Mouse (Mus musculus): ENCODE data around the gene Kdm7a. TPM values are rescaled to one million over a fixed set of nuclear protein-coding genes. Genes with fewer than 3 reads are reported as not detected.

Kdm7a gene
- polyA plus RNA-seq, 1 experiment from 2014 or later = 5.2 TPM

- WGBS (ENCODE audit: insufficient replicate concordance) = 88% methylated on average over 5 of the region's 5 CpGs
- Histone ChIP-seq H3K4me1 (ENCODE audit: control insufficient read depth, insufficient read depth, low read length) (no peaks in the 10 kb centered on the region), H3K4me3 (ENCODE audit: low read depth, low read length) (no peak overlapping the region), H3K4me2 (no peak overlapping the region), H3K36me3 (ENCODE audit: control insufficient read depth, insufficient read depth, low read length) (no peaks in the 10 kb centered on the region), H3K27ac (ENCODE audit: low read depth, low read length) (no peak overlapping the region), H3K27me3 (ENCODE audit: control insufficient read depth, insufficient read depth, low read length) (no peaks in the 10 kb centered on the region), H3K9me3 (replicated peaks; ENCODE audit: control insufficient read depth, low read length) (no peaks in the 10 kb centered on the region), H3K9ac (ENCODE audit: low read depth, low read length) (no peak overlapping the region)
- no peak for ATAC-seq (replicated peaks; ENCODE audit: insufficient number of reproducible peaks, low FRiP score, low TSS enrichment)
These were observed 13.6 kb downstream of the Kdm7a start for GRCm38 (mm10) chr6:39193006-39193405.

GRCm38 (mm10) chr6:39191518-39191917 is 15.1 kb downstream of the Kdm7a start:
- H3K4me3 ChIP-seq (ENCODE audit: low read depth, low read length) = no peak overlapping the region
- H3K9ac ChIP-seq (ENCODE audit: low read depth, low read length) = no peak overlapping the region
- H3K27me3 ChIP-seq (ENCODE audit: control insufficient read depth, insufficient read depth, low read length) = no peaks in the 10 kb centered on the region
- H3K9me3 ChIP-seq (replicated peaks; ENCODE audit: control insufficient read depth, low read length) = no peaks in the 10 kb centered on the region
- WGBS (ENCODE audit: insufficient replicate concordance) = 61% methylated on average over 2 of the region's 2 CpGs
- H3K36me3 ChIP-seq (ENCODE audit: control insufficient read depth, insufficient read depth, low read length) = no peaks in the 10 kb centered on the region
- no peak for ATAC-seq (replicated peaks; ENCODE audit: insufficient number of reproducible peaks, low FRiP score, low TSS enrichment)
- no peaks in the 10 kb centered on the region for H3K4me1 ChIP-seq (ENCODE audit: control insufficient read depth, insufficient read depth, low read length)
- H3K27ac ChIP-seq (ENCODE audit: low read depth, low read length) = no peak overlapping the region
- no peak overlapping the region for H3K4me2 ChIP-seq

GRCm38 (mm10) chr6:39187227-39187626 is 19.4 kb downstream of the Kdm7a start:
- no peak for ATAC-seq (replicated peaks; ENCODE audit: insufficient number of reproducible peaks, low FRiP score, low TSS enrichment)
- Histone ChIP-seq H3K4me3 (ENCODE audit: low read depth, low read length) (no peak overlapping the region), H3K36me3 (ENCODE audit: control insufficient read depth, insufficient read depth, low read length) (no peaks in the 10 kb centered on the region), H3K9ac (ENCODE audit: low read depth, low read length) (no peak overlapping the region), H3K4me1 (ENCODE audit: control insufficient read depth, insufficient read depth, low read length) (peaks cover 7% of the 10 kb centered on the region; the same call in 1 of the 2 replicates), H3K27me3 (ENCODE audit: control insufficient read depth, insufficient read depth, low read length) (no peaks in the 10 kb centered on the region), H3K27ac (ENCODE audit: low read depth, low read length) (no peak overlapping the region), H3K4me2 (no peak overlapping the region), H3K9me3 (replicated peaks; ENCODE audit: control insufficient read depth, low read length) (0 out of 2 replicates have a peak, but pooled peaks cover 2% of the 10 kb centered on the region)
- 22% methylated on average over 2 of the region's 2 CpGs for WGBS (ENCODE audit: insufficient replicate concordance)

- no peak overlapping the region for H3K4me2 ChIP-seq
- H3K4me3 ChIP-seq (ENCODE audit: low read depth, low read length) = no peak overlapping the region
- WGBS (ENCODE audit: insufficient replicate concordance) = 73% methylated on average over 1 of the region's 1 CpGs
- no peaks in the 10 kb centered on the region for H3K27me3 ChIP-seq (ENCODE audit: control insufficient read depth, insufficient read depth, low read length)
- no peak overlapping the region for H3K27ac ChIP-seq (ENCODE audit: low read depth, low read length)
- no peak for ATAC-seq (replicated peaks; ENCODE audit: insufficient number of reproducible peaks, low FRiP score, low TSS enrichment)
- no peak overlapping the region for H3K9ac ChIP-seq (ENCODE audit: low read depth, low read length)
- no peaks in the 10 kb centered on the region for H3K36me3 ChIP-seq (ENCODE audit: control insufficient read depth, insufficient read depth, low read length)
- H3K4me1 ChIP-seq (ENCODE audit: control insufficient read depth, insufficient read depth, low read length) = no peaks in the 10 kb centered on the region
- no peaks in the 10 kb centered on the region for H3K9me3 ChIP-seq (replicated peaks; ENCODE audit: control insufficient read depth, low read length)
These were observed 37.5 kb downstream of the Kdm7a start for GRCm38 (mm10) chr6:39169089-39169488.

- no peak for ATAC-seq (replicated peaks; ENCODE audit: insufficient number of reproducible peaks, low FRiP score, low TSS enrichment)
- WGBS (ENCODE audit: insufficient replicate concordance) = 93% methylated on average over 1 of the region's 1 CpGs
- H3K36me3 ChIP-seq (ENCODE audit: control insufficient read depth, insufficient read depth, low read length) = no peaks in the 10 kb centered on the region
These were observed 41.7 kb downstream of the Kdm7a start for GRCm38 (mm10) chr6:39164891-39165290.

GRCm38 (mm10) chr6:39161975-39162374 is 44.6 kb downstream of the Kdm7a start:
- Histone ChIP-seq H3K36me3 (ENCODE audit: control insufficient read depth, insufficient read depth, low read length) (no peaks in the 10 kb centered on the region), H3K4me3 (ENCODE audit: low read depth, low read length) (no peak overlapping the region), H3K27ac (ENCODE audit: low read depth, low read length) (no peak overlapping the region), H3K4me1 (ENCODE audit: control insufficient read depth, insufficient read depth, low read length) (no peaks in the 10 kb centered on the region), H3K9me3 (replicated peaks; ENCODE audit: control insufficient read depth, low read length) (no peaks in the 10 kb centered on the region), H3K27me3 (ENCODE audit: control insufficient read depth, insufficient read depth, low read length) (no peaks in the 10 kb centered on the region), H3K4me2 (no peak overlapping the region), H3K9ac (ENCODE audit: low read depth, low read length) (no peak overlapping the region)
- WGBS (ENCODE audit: insufficient replicate concordance) = 86% methylated on average over 6 of the region's 6 CpGs
- ATAC-seq (replicated peaks; ENCODE audit: insufficient number of reproducible peaks, low FRiP score, low TSS enrichment) = no peak

More at GRCm38 (mm10) chr6:39164891-39165290, 41.7 kb downstream of the Kdm7a start:
- no peak overlapping the region for H3K4me2 ChIP-seq
- H3K27ac ChIP-seq (ENCODE audit: low read depth, low read length) = no peak overlapping the region
- no peaks in the 10 kb centered on the region for H3K9me3 ChIP-seq (replicated peaks; ENCODE audit: control insufficient read depth, low read length)
- H3K9ac ChIP-seq (ENCODE audit: low read depth, low read length) = no peak overlapping the region
- H3K4me1 ChIP-seq (ENCODE audit: control insufficient read depth, insufficient read depth, low read length) = no peaks in the 10 kb centered on the region
- no peaks in the 10 kb centered on the region for H3K27me3 ChIP-seq (ENCODE audit: control insufficient read depth, insufficient read depth, low read length)
- no peak overlapping the region for H3K4me3 ChIP-seq (ENCODE audit: low read depth, low read length)

- peaks cover 28% of the 10 kb centered on the region for H3K36me3 ChIP-seq (ENCODE audit: control insufficient read depth, insufficient read depth, low read length)
- WGBS (ENCODE audit: insufficient replicate concordance) = 63% methylated on average over 6 of the region's 6 CpGs
- no peak overlapping the region for H3K9ac ChIP-seq (ENCODE audit: low read depth, low read length)
- H3K4me1 ChIP-seq (ENCODE audit: control insufficient read depth, insufficient read depth, low read length) = no peaks in the 10 kb centered on the region
- no peak overlapping the region for H3K4me2 ChIP-seq
- no peaks in the 10 kb centered on the region for H3K9me3 ChIP-seq (replicated peaks; ENCODE audit: control insufficient read depth, low read length)
- H3K27me3 ChIP-seq (ENCODE audit: control insufficient read depth, insufficient read depth, low read length) = no peaks in the 10 kb centered on the region
- no peak for ATAC-seq (replicated peaks; ENCODE audit: insufficient number of reproducible peaks, low FRiP score, low TSS enrichment)
- no peak overlapping the region for H3K27ac ChIP-seq (ENCODE audit: low read depth, low read length)
- H3K4me3 ChIP-seq (ENCODE audit: low read depth, low read length) = no peak overlapping the region
These were observed 60.5 kb downstream of the Kdm7a start for GRCm38 (mm10) chr6:39146041-39146440.

- Histone ChIP-seq H3K36me3 (ENCODE audit: control insufficient read depth, insufficient read depth, low read length) (0 out of 2 replicates have a peak, but pooled peaks cover 4% of the 10 kb centered on the region), H3K27me3 (ENCODE audit: control insufficient read depth, insufficient read depth, low read length) (no peaks in the 10 kb centered on the region), H3K4me2 (no peak overlapping the region), H3K4me1 (ENCODE audit: control insufficient read depth, insufficient read depth, low read length) (no peaks in the 10 kb centered on the region), H3K9me3 (replicated peaks; ENCODE audit: control insufficient read depth, low read length) (no peaks in the 10 kb centered on the region), H3K9ac (ENCODE audit: low read depth, low read length) (no peak overlapping the region), H3K27ac (ENCODE audit: low read depth, low read length) (no peak overlapping the region), H3K4me3 (ENCODE audit: low read depth, low read length) (no peak overlapping the region)
- WGBS (ENCODE audit: insufficient replicate concordance) = 68% methylated on average over 5 of the region's 5 CpGs
- ATAC-seq (replicated peaks; ENCODE audit: insufficient number of reproducible peaks, low FRiP score, low TSS enrichment) = no peak
These were observed 74.0 kb downstream of the Kdm7a start for GRCm38 (mm10) chr6:39132556-39132955.

GRCm38 (mm10) chr6:39131480-39131879 is 75.1 kb downstream of the Kdm7a start:
- Histone ChIP-seq H3K9ac (ENCODE audit: low read depth, low read length) (no peak overlapping the region), H3K4me2 (no peak overlapping the region), H3K27me3 (ENCODE audit: control insufficient read depth, insufficient read depth, low read length) (no peaks in the 10 kb centered on the region), H3K4me1 (ENCODE audit: control insufficient read depth, insufficient read depth, low read length) (no peaks in the 10 kb centered on the region), H3K36me3 (ENCODE audit: control insufficient read depth, insufficient read depth, low read length) (0 out of 2 replicates have a peak, but pooled peaks cover 4% of the 10 kb centered on the region), H3K27ac (ENCODE audit: low read depth, low read length) (no peak overlapping the region), H3K4me3 (ENCODE audit: low read depth, low read length) (no peak overlapping the region), H3K9me3 (replicated peaks; ENCODE audit: control insufficient read depth, low read length) (no peaks in the 10 kb centered on the region)
- 46% methylated on average over 4 of the region's 4 CpGs for WGBS (ENCODE audit: insufficient replicate concordance)
- no peak for ATAC-seq (replicated peaks; ENCODE audit: insufficient number of reproducible peaks, low FRiP score, low TSS enrichment)
